Mouse (Mus musculus): Measurements from ENCODE around the gene Tex45. TPM values are rescaled to one million over a fixed set of nuclear protein-coding genes. Genes with fewer than 3 reads are reported as not detected.

Tex45 gene
- total RNA-seq, 2 experiments from 2014 or later: not detected

DNA sequence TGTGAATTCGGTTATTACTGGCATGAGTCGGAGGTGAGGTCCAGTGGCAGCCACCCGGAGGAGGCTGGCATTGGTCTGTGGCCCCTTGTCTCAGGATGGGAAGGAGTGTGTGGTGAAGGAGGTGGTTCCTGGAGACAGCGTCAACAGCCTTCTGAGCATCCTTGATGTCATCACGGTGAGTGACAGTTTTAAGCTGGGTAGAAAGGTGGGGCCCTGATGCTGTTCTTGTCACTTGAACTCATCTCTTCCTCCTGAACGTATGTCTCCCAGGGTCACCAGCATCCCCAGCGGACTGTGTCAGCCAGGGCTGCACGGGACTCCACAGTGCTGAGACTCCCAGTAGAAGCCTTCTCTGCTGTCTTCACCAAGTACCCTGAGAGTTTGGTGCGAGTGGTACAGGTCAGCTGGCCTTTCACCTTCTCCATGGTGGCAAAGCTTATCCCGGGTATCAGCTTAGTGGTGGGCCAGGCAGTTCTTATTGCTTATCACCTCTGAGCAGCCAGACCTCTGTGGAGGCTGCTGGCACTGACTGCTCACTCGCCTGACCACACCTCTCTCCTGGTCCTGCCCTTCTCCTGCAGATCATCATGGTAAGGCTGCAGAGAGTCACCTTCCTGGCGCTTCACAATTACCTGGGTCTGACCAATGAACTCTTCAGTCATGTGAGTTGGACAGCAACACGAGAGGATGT is 51.5 kb downstream of the Tex45 start:
- ATAC-seq (replicated peaks; ENCODE audit: low FRiP score, low TSS enrichment, poor library complexity, severe bottlenecking): peak; percentile 95

DNA sequence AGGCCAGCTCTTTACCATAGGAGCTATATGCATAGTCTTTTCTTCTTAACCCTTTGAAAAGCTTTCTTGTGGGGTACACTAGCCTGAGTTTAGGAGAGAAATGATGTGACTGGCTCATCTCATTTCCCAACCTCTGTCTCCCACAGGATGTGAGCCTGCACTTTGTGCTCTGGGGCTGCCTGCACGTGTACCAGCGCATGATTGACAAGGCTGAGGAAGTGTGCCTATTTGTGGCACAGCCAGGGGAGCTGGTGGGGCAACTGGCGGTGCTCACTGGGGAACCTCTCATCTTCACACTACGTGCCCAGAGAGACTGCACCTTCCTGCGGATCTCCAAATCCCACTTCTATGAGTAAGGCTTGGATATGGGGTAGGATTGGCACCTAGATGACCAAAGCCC is 60.2 kb downstream of the Tex45 start:
- no peak for ATAC-seq (replicated peaks; ENCODE audit: low FRiP score, low TSS enrichment, poor library complexity, severe bottlenecking)

DNA sequence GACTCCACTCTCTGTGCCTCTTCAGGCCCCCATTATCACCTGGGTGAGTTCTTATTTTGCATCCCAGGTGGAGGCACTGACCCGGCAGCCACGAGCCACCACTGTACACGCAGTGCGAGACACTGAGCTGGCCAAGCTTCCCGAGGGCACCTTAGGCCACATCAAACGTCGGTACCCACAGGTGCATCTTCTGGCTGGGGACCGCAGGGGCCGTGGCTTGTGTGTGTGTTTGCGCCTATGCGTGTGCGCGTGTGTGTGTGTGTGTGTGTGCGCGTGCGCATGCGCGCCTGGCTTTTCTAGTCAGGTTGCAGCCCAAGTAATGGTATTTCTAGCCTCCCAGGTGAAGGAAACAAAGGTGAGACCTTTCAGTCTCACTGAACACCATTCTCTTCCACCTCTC is 61.3 kb downstream of the Tex45 start:
- ATAC-seq (replicated peaks; ENCODE audit: low FRiP score, low TSS enrichment, poor library complexity, severe bottlenecking): no peak

DNA sequence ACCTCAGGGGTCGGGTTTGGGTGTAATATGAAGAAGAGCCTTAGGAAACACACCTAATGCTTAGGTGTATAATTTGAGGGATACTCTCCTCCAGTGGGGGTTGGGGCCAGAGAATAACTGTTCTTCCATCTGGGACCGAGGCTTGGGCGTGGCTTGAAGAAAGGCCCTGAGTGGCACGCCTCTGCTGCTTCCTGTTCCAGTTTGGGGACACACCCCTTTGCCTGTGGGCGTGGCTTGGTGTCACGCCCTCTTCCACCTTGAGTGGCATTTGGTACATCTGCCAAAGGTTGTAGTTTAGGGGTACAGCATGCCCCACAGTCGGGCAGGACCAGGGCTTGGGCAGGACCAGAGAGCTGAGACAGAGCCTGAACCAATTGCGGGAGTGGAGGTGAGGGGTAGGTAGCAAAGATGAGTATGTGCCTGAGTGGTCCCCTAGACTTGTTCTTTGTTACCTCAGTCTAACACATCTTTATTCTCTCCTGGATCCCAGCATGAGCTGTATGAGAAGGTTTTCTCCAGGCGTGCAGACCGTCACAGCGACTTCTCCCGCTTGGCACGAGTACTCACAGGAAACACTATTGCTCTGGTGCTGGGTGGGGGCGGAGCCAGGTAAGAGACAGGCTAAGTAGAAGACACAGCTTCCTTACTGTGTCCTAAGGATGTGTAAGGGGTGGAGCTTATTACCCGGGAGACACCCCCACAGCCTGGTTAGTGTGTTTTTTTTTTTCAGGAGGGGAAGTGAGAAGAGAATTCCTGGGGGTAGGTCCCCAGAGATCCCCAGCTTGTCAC is 65.6 kb downstream of the Tex45 start:
- ATAC-seq (replicated peaks; ENCODE audit: low FRiP score, low TSS enrichment, poor library complexity, severe bottlenecking): peak; percentile 88

Other genes with a start within 250 kb of the Tex45 start
- 14.1 and 24.9 TPM in 2 replicates for gene Insr, start 191.2 kb upstream of the Tex45 start, total RNA-seq (2014; fragmentation: Nextera tagmentation)
- gene Insr, start 191.2 kb upstream of the Tex45 start, total RNA-seq (2017): 6.1 and 11.5 TPM in 2 replicates
- gene A430078G23Rik, start 117.4 kb upstream of the Tex45 start, total RNA-seq (2014; fragmentation: Nextera tagmentation): 19.9 and 22.7 TPM in 2 replicates
- gene A430078G23Rik, start 117.4 kb upstream of the Tex45 start, total RNA-seq (2017): 11.6 and 12.4 TPM in 2 replicates
- 17.3 and 22.9 TPM in 2 replicates for gene Arhgef18, start 77.9 kb upstream of the Tex45 start, total RNA-seq (2014; fragmentation: Nextera tagmentation)
- gene Arhgef18, start 77.9 kb upstream of the Tex45 start, total RNA-seq (2017): 10.3 and 14.1 TPM in 2 replicates
- 2.0 and 3.0 TPM in 2 replicates for gene Pex11g, start 3.2 kb upstream of the Tex45 start, total RNA-seq (2014; fragmentation: Nextera tagmentation)
- gene Pex11g, start 3.2 kb upstream of the Tex45 start, total RNA-seq (2017): 1.3 and 6.2 TPM in 2 replicates
- 8.8 and 9.3 TPM in 2 replicates for gene Zfp358, start 22.3 kb downstream of the Tex45 start, total RNA-seq (2014; fragmentation: Nextera tagmentation)
- 2.7 and 5.9 TPM in 2 replicates for gene Zfp358, start 22.3 kb downstream of the Tex45 start, total RNA-seq (2017)
- 47.2 and 49.7 TPM in 2 replicates for gene Mcoln1, start 29.6 kb downstream of the Tex45 start, total RNA-seq (2014; fragmentation: Nextera tagmentation)
- gene Mcoln1, start 29.6 kb downstream of the Tex45 start, total RNA-seq (2017): 21.0 and 23.1 TPM in 2 replicates
- 80.9 and 107 TPM in 2 replicates for gene Pnpla6, start 44.5 kb downstream of the Tex45 start, total RNA-seq (2014; fragmentation: Nextera tagmentation)
- 28.9 and 35.4 TPM in 2 replicates for gene Pnpla6, start 44.5 kb downstream of the Tex45 start, total RNA-seq (2017)
- gene C330021F23Rik, start 97.1 kb downstream of the Tex45 start, total RNA-seq (2014; fragmentation: Nextera tagmentation): not detected in 2 replicates
- 0.61 and 1.0 TPM in 2 replicates for gene C330021F23Rik, start 97.1 kb downstream of the Tex45 start, total RNA-seq (2017)
- gene Camsap3, start 116.4 kb downstream of the Tex45 start, total RNA-seq (2014; fragmentation: Nextera tagmentation): 1.6 and 3.8 TPM in 2 replicates
- 0.42 and 0.52 TPM in 2 replicates for gene Camsap3, start 116.4 kb downstream of the Tex45 start, total RNA-seq (2017)
- 45.6 and 55.5 TPM in 2 replicates for gene Xab2, start 150.5 kb downstream of the Tex45 start, total RNA-seq (2014; fragmentation: Nextera tagmentation)
- gene Xab2, start 150.5 kb downstream of the Tex45 start, total RNA-seq (2017): 44.9 and 53.9 TPM in 2 replicates
- 59.9 and 94.7 TPM in 2 replicates for gene Pet100, start 150.7 kb downstream of the Tex45 start, total RNA-seq (2014; fragmentation: Nextera tagmentation)
- 152 and 217 TPM in 2 replicates for gene Pet100, start 150.7 kb downstream of the Tex45 start, total RNA-seq (2017)
- gene Pcp2, start 154.7 kb downstream of the Tex45 start, total RNA-seq (2014; fragmentation: Nextera tagmentation): not detected in 2 replicates
- not detected in 2 replicates for gene Pcp2, start 154.7 kb downstream of the Tex45 start, total RNA-seq (2017)
- 141 and 196 TPM in 2 replicates for gene Stxbp2, start 160.1 kb downstream of the Tex45 start, total RNA-seq (2014; fragmentation: Nextera tagmentation)
- 49.2 and 49.8 TPM in 2 replicates for gene Stxbp2, start 160.1 kb downstream of the Tex45 start, total RNA-seq (2017)
- not detected in 2 replicates for gene Retn, start 184.9 kb downstream of the Tex45 start, total RNA-seq (2014; fragmentation: Nextera tagmentation)
- not detected in 2 replicates for gene Retn, start 184.9 kb downstream of the Tex45 start, total RNA-seq (2017)
- gene Mcemp1, start 194.9 kb downstream of the Tex45 start, total RNA-seq (2014; fragmentation: Nextera tagmentation): 2.7 TPM in 1 of 2 replicates, not detected in the other
- not detected in 2 replicates for gene Mcemp1, start 194.9 kb downstream of the Tex45 start, total RNA-seq (2017)
- 4.7 TPM in 1 of 2 replicates, not detected in the other for gene Fcor, start 201.5 kb downstream of the Tex45 start, total RNA-seq (2014; fragmentation: Nextera tagmentation)
- gene Fcor, start 201.5 kb downstream of the Tex45 start, total RNA-seq (2017): 19.2 TPM in 1 of 2 replicates, not detected in the other
- 14.3 and 16.1 TPM in 2 replicates for gene Trappc5, start 205.4 kb downstream of the Tex45 start, total RNA-seq (2014; fragmentation: Nextera tagmentation)
- gene Trappc5, start 205.4 kb downstream of the Tex45 start, total RNA-seq (2017): 22.2 and 31.3 TPM in 2 replicates
- gene Fcer2a, start 223.3 kb downstream of the Tex45 start, total RNA-seq (2014; fragmentation: Nextera tagmentation): not detected in 2 replicates
- 0.38 TPM in 1 of 2 replicates, not detected in the other for gene Fcer2a, start 223.3 kb downstream of the Tex45 start, total RNA-seq (2017)
- gene Clec4g, start 249.8 kb downstream of the Tex45 start, total RNA-seq (2014; fragmentation: Nextera tagmentation): not detected in 2 replicates
- gene Clec4g, start 249.8 kb downstream of the Tex45 start, total RNA-seq (2017): not detected in 2 replicates